ENCODE assay signal across 23 mouse cellular contexts in the genomic region with DNA sequence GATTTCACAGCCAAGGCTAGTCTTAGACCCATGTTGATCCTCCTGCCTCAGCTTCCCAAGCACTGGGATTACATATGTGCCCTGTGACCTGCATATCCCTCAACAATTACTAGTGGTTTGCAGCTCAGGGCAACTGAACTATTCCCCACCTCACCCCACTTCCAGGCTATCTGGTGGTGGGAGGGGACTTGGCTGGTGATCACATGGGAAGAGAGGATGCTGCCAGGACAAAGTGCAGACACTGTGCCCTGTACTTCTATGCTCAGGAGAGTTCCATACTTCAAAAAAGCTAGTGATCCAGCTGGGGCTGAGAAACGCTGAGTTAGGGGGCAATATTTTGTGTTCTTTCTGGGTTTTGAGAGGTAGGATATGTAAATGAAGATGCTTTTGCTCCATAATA.
DNase-seq lines count a peak whose midpoint lies in the region; ATAC-seq and TF ChIP-seq lines count a peak whose summit lies in the region.
"Had no signal": no experiment of that assay in that cellular context is flagged by ENCODE, and none has a peak within 500 bp of the region (broad histone marks: within the 10 kb centered on the region; RNA-seq: fewer than 3 reads in every experiment).

No protein-coding gene starts in this region.

- H3K4me3 ChIP-seq in kidney, adult 2 months (ENCODE audit: insufficient read depth, low read depth, low read length): no peak overlapping the region
- H3K4me3 ChIP-seq in liver, embryonic 16.5 days (ENCODE audit: low read depth, low read length): no peak overlapping the region
- H3K4me3 ChIP-seq in liver, embryonic 11.5 days (ENCODE audit: low read depth, low read length): no peak overlapping the region
- H3K4me3 ChIP-seq: embryonic facial prominence, embryonic 13.5 days; embryonic facial prominence, embryonic 15.5 days; erythroblast, embryonic 14.5 days; forebrain, embryonic 10.5 days; forebrain, embryonic 12.5 days had no signal

- no peaks in the 10 kb centered on the region for H3K27me3 ChIP-seq in kidney, adult 2 months (replicated peaks; ENCODE audit: control insufficient read depth, insufficient read depth, low read length)
- no peaks in the 10 kb centered on the region for H3K27me3 ChIP-seq in liver, embryonic 16.5 days (ENCODE audit: control insufficient read depth, insufficient read depth, low read depth, low read length)
- H3K27me3 ChIP-seq in liver, embryonic 11.5 days (replicated peaks; ENCODE audit: control insufficient read depth, insufficient read depth, low read length): no peaks in the 10 kb centered on the region
- H3K27me3 ChIP-seq: embryonic facial prominence, embryonic 15.5 days had no signal

- no peak overlapping the region for H3K9ac ChIP-seq in liver, embryonic 16.5 days (ENCODE audit: low read depth, low read length)
- H3K9ac ChIP-seq in liver, embryonic 11.5 days (ENCODE audit: low read depth, low read length): no peak overlapping the region
- H3K9ac ChIP-seq: embryonic facial prominence, embryonic 13.5 days; embryonic facial prominence, embryonic 15.5 days; forebrain, embryonic 12.5 days had no signal

- ATAC-seq in liver, embryonic 16.5 days (ENCODE audit: low read depth): peak; percentile 60
- ATAC-seq in liver, embryonic 11.5 days (replicated peaks; ENCODE audit: low FRiP score): no peak
- ATAC-seq: forebrain, embryonic 14.5 days had no signal

- H3K4me1 ChIP-seq in kidney, adult 2 months (ENCODE audit: control insufficient read depth, insufficient read depth, low read length): no peaks in the 10 kb centered on the region
- H3K4me1 ChIP-seq in liver, embryonic 16.5 days (ENCODE audit: control insufficient read depth, low read depth, low read length): no peaks in the 10 kb centered on the region; the same call in 1 of the 2 replicates
- H3K4me1 ChIP-seq in liver, embryonic 11.5 days (replicated peaks; ENCODE audit: control insufficient read depth, insufficient read depth, low read length): peaks cover 11% of the 10 kb centered on the region; the same call in 1 of the 2 replicates

- no peaks in the 10 kb centered on the region; the same call in 1 of the 2 replicates for H3K36me3 ChIP-seq in kidney, adult 2 months (ENCODE audit: control insufficient read depth, insufficient read depth, low read length)
- no peaks in the 10 kb centered on the region for H3K36me3 ChIP-seq in liver, embryonic 16.5 days (ENCODE audit: control insufficient read depth, insufficient read depth)
- no peaks in the 10 kb centered on the region for H3K36me3 ChIP-seq in liver, embryonic 11.5 days (ENCODE audit: control insufficient read depth, insufficient read depth, low read length)
- H3K36me3 ChIP-seq: embryonic facial prominence, embryonic 13.5 days; embryonic facial prominence, embryonic 15.5 days had no signal

- no peak for TF ChIP-seq CTCF in kidney, adult 2 months (conservative IDR thresholded peaks at IDR 0.05; ENCODE audit: insufficient read depth, insufficient read length, low read depth, low read length)

- no peak overlapping the region for H3K4me2 ChIP-seq in liver, embryonic 16.5 days (ENCODE audit: low read depth, low read length)
- H3K4me2 ChIP-seq in liver, embryonic 11.5 days: no peak overlapping the region
- H3K4me2 ChIP-seq: embryonic facial prominence, embryonic 13.5 days; embryonic facial prominence, embryonic 15.5 days; forebrain, embryonic 12.5 days had no signal

- no peaks in the 10 kb centered on the region for H3K9me3 ChIP-seq in liver, embryonic 16.5 days (replicated peaks; ENCODE audit: control insufficient read depth, low read length)
- H3K9me3 ChIP-seq in liver, embryonic 11.5 days (ENCODE audit: control insufficient read depth, low read length): no peaks in the 10 kb centered on the region
- H3K9me3 ChIP-seq: embryonic facial prominence, embryonic 13.5 days; embryonic facial prominence, embryonic 15.5 days; forebrain, embryonic 10.5 days; forebrain, embryonic 12.5 days had no signal

- no peak overlapping the region for H3K27ac ChIP-seq in kidney, adult 2 months (ENCODE audit: insufficient read depth, low read depth, low read length)
- H3K27ac ChIP-seq in liver, embryonic 16.5 days (ENCODE audit: low read length): no peak overlapping the region
- H3K27ac ChIP-seq in liver, embryonic 11.5 days (ENCODE audit: low read depth, low read length): no peak overlapping the region
- H3K27ac ChIP-seq: embryonic facial prominence, embryonic 13.5 days; embryonic facial prominence, embryonic 15.5 days; forebrain, embryonic 10.5 days; forebrain, embryonic 12.5 days had no signal

- DNase-seq in kidney, adult 2 months: peak; percentile 41
- no peak for DNase-seq in kidney, postnatal 4 days
- DNase-seq in kidney, postnatal 36 days: peak; percentile 40 to 46
- DNase-seq in kidney, adult 18-20 months: no peak
- DNase-seq in liver, embryonic 11.5 days (ENCODE audit: low spot score): no peak
- no peak for DNase-seq in right cerebral cortex, postnatal 36 days (ENCODE audit: low spot score in 2 of 2)
- DNase-seq: adrenal gland, adult 2 months; adrenal gland, postnatal 10 days; adrenal gland, postnatal 25 days; cerebellum, adult 11 months; cerebellum, adult 18-20 months; cerebellum, adult 8-10 months; cerebellum, adult 9-11 months; cerebellum, postnatal 14 days; cerebellum, postnatal 36 days; embryo, embryonic 11 days had no signal

- 78% methylated on average over 1 of the region's 1 CpGs for WGBS in kidney, adult 2 months
- WGBS in liver, embryonic 16.5 days (ENCODE audit: insufficient replicate concordance): 61% methylated on average over 1 of the region's 1 CpGs
- 75% methylated on average over 1 of the region's 1 CpGs for whole genome bisulfite sequencing in liver, embryonic 11.5 days

- no peak for TF ChIP-seq POLR2A in kidney, adult 2 months (IDR thresholded peaks at IDR 0.05; ENCODE audit: low read depth, low read length)

Comparison
In these comparisons a context has a peak if more than half of its experiments do, and no peak if none do; other contexts are left out.
1. DNase-seq: peak in kidney, adult 2 months (single experiment) and kidney, postnatal 36 days (2 of 2); none in kidney, postnatal 4 days (0 of 2), kidney, adult 18-20 months (single experiment), liver, embryonic 11.5 days (single experiment) and right cerebral cortex, postnatal 36 days (0 of 2).